Mouse (Mus musculus) forebrain, embryonic 10.5 days (tissue): ENCODE results near the gene Ldlrap1. TPM values are rescaled to one million over a fixed set of nuclear protein-coding genes. Genes with fewer than 3 reads are reported as not detected.
A peak's percentile ranks its signal among the peaks of the same experiment; 100 is the strongest.

ENCODE experiments used
- DNase-seq: peaks from one replicate; pipeline ENCODE4 v3.0.0-alpha.2; 2017; ENCODE audit warnings: low spot score; ENCODE audit errors: extremely low spot score
- H3K27ac ChIP-seq: fragments of 300-500 bp; sonication (generic); 2 replicates; pipeline ENCODE4 v1.5.1; 2016; ENCODE audit warnings: mild to moderate bottlenecking
- H3K27me3 ChIP-seq: fragments of 300-500 bp; sonication (generic); 2 replicates; pipeline ENCODE4 v1.6.1; 2016; ENCODE audit warnings: mild to moderate bottlenecking; ENCODE audit not compliant: poor library complexity, severe bottlenecking
- H3K36me3 ChIP-seq: fragments of 300-500 bp; sonication (generic); replicated peaks from 2 replicates; pipeline ENCODE4 v1.6.1; 2016; ENCODE audit warnings: mild to moderate bottlenecking, moderate library complexity
- H3K4me1 ChIP-seq: fragments of 300-500 bp; sonication (generic); 2 replicates; pipeline ENCODE4 v1.6.1; 2016
- H3K4me3 ChIP-seq: fragments of 300-500 bp; sonication (generic); 2 replicates; pipeline ENCODE4 v1.5.1; 2016; ENCODE audit warnings: mild to moderate bottlenecking, moderate library complexity
- H3K9me3 ChIP-seq: fragments of 300-500 bp; sonication (generic); 2 replicates; pipeline ENCODE4 v1.6.1; 2016; ENCODE audit warnings: mild to moderate bottlenecking, moderate library complexity
- WGBS: fragments of 180-500 bp; shearing (Covaris S2); methylation state at CpG from one replicate; pipeline ENCODE4 v1.1.7; 2016; 5-methylcytosine and 5-hydroxymethylcytosine counted together
- polyA plus RNA-seq: library from polyadenylated mRNA; unstranded; fragments of >200 nt; fragmentation: Nextera tagmentation; extraction: Ambion mirVana; gene quantifications from 2 replicates; pipeline ENCODE4 v1.2.1, GENCODE M21; 2016

Ldlrap1 gene
- 9.6 and 11.8 TPM in 2 replicates for polyA plus RNA-seq

- Histone ChIP-seq H3K36me3 (no peaks in the 10 kb centered on the region), H3K4me3 (peak within 1 kb of the TSS; percentile 90), H3K27ac (peak within 1 kb of the TSS; percentile 87), H3K27me3 (peaks cover 60% of the 10 kb centered on the region), H3K4me1 (peaks cover 56% of the 10 kb centered on the region), H3K9me3 (no peaks in the 10 kb centered on the region)
- WGBS: under 1% methylated on average over 80 of the region's 80 CpGs
- DNase-seq: peak; percentile 72
These were observed at the start of gene Ldlrap1 for GRCm38 (mm10) chr4:134767426-134768225. Gene Ldlrap1, minus strand, starts transcription at chr4:134768024.

GRCm38 (mm10) chr4:134814229-134814571 is 46.4 kb upstream of the Ldlrap1 start:
- WGBS: 92% methylated on average over 4 of the region's 4 CpGs
- Histone ChIP-seq H3K36me3 (peaks cover 81% of the 10 kb centered on the region), H3K4me3 (no peak overlapping the region), H3K4me1 (no peaks in the 10 kb centered on the region), H3K27ac (no peak overlapping the region), H3K9me3 (no peaks in the 10 kb centered on the region), H3K27me3 (no peaks in the 10 kb centered on the region)
- no peak for DNase-seq

- 92% methylated on average over 17 of the region's 17 CpGs for WGBS
- peaks cover 81% of the 10 kb centered on the region for H3K36me3 ChIP-seq
These were observed 45.8 kb upstream of the Ldlrap1 start for GRCm38 (mm10) chr4:134813406-134814228.

GRCm38 (mm10) chr4:134804765-134805164 is 36.9 kb upstream of the Ldlrap1 start:
- WGBS: 95% methylated on average over 5 of the region's 5 CpGs
- Histone ChIP-seq H3K9me3 (no peaks in the 10 kb centered on the region), H3K27ac (no peak overlapping the region), H3K27me3 (no peaks in the 10 kb centered on the region), H3K4me3 (no peak overlapping the region), H3K4me1 (peaks cover 9% of the 10 kb centered on the region), H3K36me3 (peaks cover 97% of the 10 kb centered on the region)
- no peak for DNase-seq

More at GRCm38 (mm10) chr4:134813406-134814228, 45.8 kb upstream of the Ldlrap1 start:
- H3K9me3 ChIP-seq: no peaks in the 10 kb centered on the region
- H3K4me1 ChIP-seq: no peaks in the 10 kb centered on the region
- no peak overlapping the region for H3K27ac ChIP-seq
- no peak overlapping the region for H3K4me3 ChIP-seq
- H3K27me3 ChIP-seq: no peaks in the 10 kb centered on the region
- no peak for DNase-seq

GRCm38 (mm10) chr4:134802765-134803164 is 34.9 kb upstream of the Ldlrap1 start:
- Histone ChIP-seq H3K27me3 (no peaks in the 10 kb centered on the region), H3K36me3 (peaks cover 77% of the 10 kb centered on the region), H3K4me3 (no peak overlapping the region), H3K27ac (no peak overlapping the region), H3K4me1 (peaks cover 16% of the 10 kb centered on the region), H3K9me3 (no peaks in the 10 kb centered on the region)
- DNase-seq: no peak
- WGBS: 88% methylated on average over 3 of the region's 3 CpGs

GRCm38 (mm10) chr4:134802155-134802554 is 34.3 kb upstream of the Ldlrap1 start:
- 92% methylated on average over 10 of the region's 10 CpGs for WGBS
- Histone ChIP-seq H3K4me1 (peaks cover 16% of the 10 kb centered on the region), H3K4me3 (no peak overlapping the region), H3K9me3 (no peaks in the 10 kb centered on the region), H3K27ac (no peak overlapping the region), H3K36me3 (peaks cover 70% of the 10 kb centered on the region), H3K27me3 (no peaks in the 10 kb centered on the region)
- DNase-seq: no peak

GRCm38 (mm10) chr4:134800693-134801092 is 32.9 kb upstream of the Ldlrap1 start:
- no peak for DNase-seq
- Histone ChIP-seq H3K27me3 (no peaks in the 10 kb centered on the region), H3K4me3 (no peak overlapping the region), H3K27ac (0 out of 2 replicates have a peak overlapping the region, but pooled peaks have one; percentile 20), H3K36me3 (peaks cover 56% of the 10 kb centered on the region), H3K9me3 (no peaks in the 10 kb centered on the region), H3K4me1 (peaks cover 30% of the 10 kb centered on the region)
- 76% methylated on average over 10 of the region's 10 CpGs for WGBS

GRCm38 (mm10) chr4:134800098-134800497 is 32.3 kb upstream of the Ldlrap1 start:
- Histone ChIP-seq H3K27ac (no peak overlapping the region), H3K27me3 (no peaks in the 10 kb centered on the region), H3K4me1 (peaks cover 30% of the 10 kb centered on the region), H3K36me3 (peaks cover 50% of the 10 kb centered on the region), H3K4me3 (no peak overlapping the region), H3K9me3 (no peaks in the 10 kb centered on the region)
- WGBS: 85% methylated on average over 8 of the region's 8 CpGs
- DNase-seq: no peak

GRCm38 (mm10) chr4:134799272-134799671 is 31.4 kb upstream of the Ldlrap1 start:
- peaks cover 42% of the 10 kb centered on the region for H3K36me3 ChIP-seq
- H3K9me3 ChIP-seq: no peaks in the 10 kb centered on the region
- peaks cover 30% of the 10 kb centered on the region for H3K4me1 ChIP-seq
- WGBS: 13% methylated on average over 4 of the region's 4 CpGs
- H3K27ac ChIP-seq: no peak overlapping the region
- peak; percentile 79 for DNase-seq
- H3K4me3 ChIP-seq: no peak overlapping the region
- no peaks in the 10 kb centered on the region for H3K27me3 ChIP-seq

- Histone ChIP-seq H3K9me3 (no peaks in the 10 kb centered on the region), H3K27ac (no peak overlapping the region), H3K36me3 (peaks cover 37% of the 10 kb centered on the region), H3K4me3 (no peak overlapping the region), H3K27me3 (no peaks in the 10 kb centered on the region), H3K4me1 (peaks cover 30% of the 10 kb centered on the region)
- 75% methylated on average over 3 of the region's 3 CpGs for WGBS
- DNase-seq: no peak
These were observed 31.0 kb upstream of the Ldlrap1 start for GRCm38 (mm10) chr4:134798861-134799260.

GRCm38 (mm10) chr4:134797621-134798020 is 29.8 kb upstream of the Ldlrap1 start:
- Histone ChIP-seq H3K27me3 (no peaks in the 10 kb centered on the region), H3K4me3 (no peak overlapping the region), H3K9me3 (no peaks in the 10 kb centered on the region), H3K4me1 (peaks cover 30% of the 10 kb centered on the region), H3K36me3 (peaks cover 25% of the 10 kb centered on the region), H3K27ac (no peak overlapping the region)
- 83% methylated on average over 6 of the region's 6 CpGs for WGBS
- no peak for DNase-seq

- no peak for DNase-seq
- peaks cover 17% of the 10 kb centered on the region for H3K36me3 ChIP-seq
- 36% methylated on average over 7 of the region's 7 CpGs for WGBS
- no peak overlapping the region for H3K4me3 ChIP-seq
- no peak overlapping the region for H3K27ac ChIP-seq
- no peaks in the 10 kb centered on the region for H3K27me3 ChIP-seq
- H3K4me1 ChIP-seq: peaks cover 30% of the 10 kb centered on the region
- H3K9me3 ChIP-seq: no peaks in the 10 kb centered on the region
These were observed 28.9 kb upstream of the Ldlrap1 start for GRCm38 (mm10) chr4:134796581-134797361.
